Mouse (Mus musculus): ENCODE results near the gene Sdk2. TPM values are rescaled to one million over a fixed set of nuclear protein-coding genes. Genes with fewer than 3 reads are reported as not detected.

The Sdk2 gene
- total RNA-seq, 2 experiments from 2014 or later: not detected

GRCm38 (mm10) chr11:113774773-113775172 lies 292.1 kb downstream of the Sdk2 start:
- no peak for ATAC-seq (replicated peaks; ENCODE audit: poor library complexity)

- ATAC-seq (replicated peaks; ENCODE audit: poor library complexity): no peak
These were observed 293.7 kb downstream of the Sdk2 start for GRCm38 (mm10) chr11:113773191-113773590.

- no peak for ATAC-seq (replicated peaks; ENCODE audit: poor library complexity)
These were observed 295.7 kb downstream of the Sdk2 start for GRCm38 (mm10) chr11:113771187-113771586.

- ATAC-seq (replicated peaks; ENCODE audit: poor library complexity): no peak
These were observed 298.5 kb downstream of the Sdk2 start for GRCm38 (mm10) chr11:113768356-113768755.

- 0 out of 2 replicates have a peak, but pooled peaks have one; percentile 8 for ATAC-seq (replicated peaks; ENCODE audit: poor library complexity)
These were observed 299.6 kb downstream of the Sdk2 start for GRCm38 (mm10) chr11:113767285-113767684.

GRCm38 (mm10) chr11:113766284-113766985 lies 300.4 kb downstream of the Sdk2 start:
- peak; percentile 49 for ATAC-seq (replicated peaks; ENCODE audit: poor library complexity)

GRCm38 (mm10) chr11:113764132-113764849 lies 302.6 kb downstream of the Sdk2 start:
- ATAC-seq (replicated peaks; ENCODE audit: poor library complexity): no peak

- peak; percentile 39; the same call in 1 of the 2 replicates for ATAC-seq (replicated peaks; ENCODE audit: poor library complexity)
These were observed 303.4 kb downstream of the Sdk2 start for GRCm38 (mm10) chr11:113763449-113763848.

- peak; percentile 30; the same call in 1 of the 2 replicates for ATAC-seq (replicated peaks; ENCODE audit: poor library complexity)
These were observed 304.6 kb downstream of the Sdk2 start for GRCm38 (mm10) chr11:113762136-113762797.

GRCm38 (mm10) chr11:113761646-113762045 lies 305.2 kb downstream of the Sdk2 start:
- ATAC-seq (replicated peaks; ENCODE audit: poor library complexity): peak; percentile 71

- ATAC-seq (replicated peaks; ENCODE audit: poor library complexity): no peak
These were observed 306.4 kb downstream of the Sdk2 start for GRCm38 (mm10) chr11:113760476-113760875.

GRCm38 (mm10) chr11:113758851-113759250 lies 308.0 kb downstream of the Sdk2 start:
- no peak for ATAC-seq (replicated peaks; ENCODE audit: poor library complexity)

- no peak for ATAC-seq (replicated peaks; ENCODE audit: poor library complexity)
These were observed 310.3 kb downstream of the Sdk2 start for GRCm38 (mm10) chr11:113756578-113756977.

GRCm38 (mm10) chr11:113755878-113756277 lies 311.0 kb downstream of the Sdk2 start:
- no peak for ATAC-seq (replicated peaks; ENCODE audit: poor library complexity)

GRCm38 (mm10) chr11:113754845-113755244 lies 312.0 kb downstream of the Sdk2 start:
- no peak for ATAC-seq (replicated peaks; ENCODE audit: poor library complexity)

- ATAC-seq (replicated peaks; ENCODE audit: poor library complexity): no peak
These were observed 314.0 kb downstream of the Sdk2 start for GRCm38 (mm10) chr11:113752685-113753430.

- ATAC-seq (replicated peaks; ENCODE audit: poor library complexity): peak; percentile 6; the same call in 1 of the 2 replicates
These were observed 314.6 kb downstream of the Sdk2 start for GRCm38 (mm10) chr11:113752158-113752661.

GRCm38 (mm10) chr11:113751484-113752084 lies 315.3 kb downstream of the Sdk2 start, which contains the start of gene Cdc42ep4:
Cdc42ep4 (minus strand) TSS chr11:113751881.
- ATAC-seq (replicated peaks; ENCODE audit: poor library complexity): peak; percentile 52

- ATAC-seq (replicated peaks; ENCODE audit: poor library complexity): peak; percentile 35
These were observed 316.0 kb downstream of the Sdk2 start for GRCm38 (mm10) chr11:113750571-113751483.
